Mouse (Mus musculus): ENCODE data around the gene Lrrc8d.

GRCm38 (mm10) chr5:105874476-105874875, 174.7 kb downstream of the Lrrc8d start:
- TF ChIP-seq FLI1 (IDR thresholded peaks at IDR 0.05; ENCODE audit: low read length), result no peak
- no peak for TF ChIP-seq GATA1 (IDR thresholded peaks at IDR 0.05; ENCODE audit: borderline replicate concordance, low read length)

Measured in megakaryocyte, embryonic 14.5 days (primary cell).